Mouse (Mus musculus) gastrocnemius, adult 8-10 months (tissue): ENCODE data around the gene Serpina3c. TPM values are rescaled to one million over a fixed set of nuclear protein-coding genes. Genes with fewer than 3 reads are reported as not detected.
"Not testable (repeated sequence)": the region's sequence is repeated elsewhere in the genome, so short reads cannot be mapped to it uniquely, and the experiment has no call there.

Source experiments
- DNase-seq, 2 experiments: peaks; one replicate each; pipeline ENCODE4 v3.0.0; 2022; ENCODE audit warnings: low spot score in 2 of 2
- total RNA-seq, 4 experiments: library from RNA; stranded (reverse); gene quantifications; 2 replicates each; pipeline ENCODE4 v1.2.4; 2022

Gene Serpina3c
- total RNA-seq, 4 experiments from 2014 or later, result 0.39 to 3.2 (median 1.7) TPM

- no peak for DNase-seq
Measured at GRCm38 (mm10) chr12:104114921-104115579, 38.6 kb downstream of the Serpina3c start.

DNA sequence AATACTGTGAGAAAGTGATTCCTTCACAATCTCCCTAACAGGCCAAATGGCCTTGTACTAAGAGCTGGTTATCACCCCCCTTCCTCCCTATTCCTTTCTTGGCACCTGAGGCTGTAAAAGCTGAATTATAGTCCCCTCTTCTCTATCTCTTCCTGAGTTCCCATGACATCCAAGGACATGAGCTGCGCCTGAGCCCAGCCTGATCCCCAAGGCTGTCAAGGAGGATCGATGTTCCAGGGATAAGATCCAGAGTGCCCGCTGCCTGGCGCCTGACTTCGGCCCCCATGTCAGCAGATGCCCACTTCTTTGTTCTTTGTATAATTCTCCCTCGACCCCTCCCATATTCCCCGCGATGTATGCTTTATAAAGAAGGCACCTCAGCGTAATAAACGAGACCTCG lies 41.3 kb downstream of the Serpina3c start, which contains the start of gene Serpina3a:
Gene Serpina3a, plus strand, starts transcription at position 392 of the 400 bp plus-strand sequence.
- not testable (repeated sequence) for DNase-seq

DNA sequence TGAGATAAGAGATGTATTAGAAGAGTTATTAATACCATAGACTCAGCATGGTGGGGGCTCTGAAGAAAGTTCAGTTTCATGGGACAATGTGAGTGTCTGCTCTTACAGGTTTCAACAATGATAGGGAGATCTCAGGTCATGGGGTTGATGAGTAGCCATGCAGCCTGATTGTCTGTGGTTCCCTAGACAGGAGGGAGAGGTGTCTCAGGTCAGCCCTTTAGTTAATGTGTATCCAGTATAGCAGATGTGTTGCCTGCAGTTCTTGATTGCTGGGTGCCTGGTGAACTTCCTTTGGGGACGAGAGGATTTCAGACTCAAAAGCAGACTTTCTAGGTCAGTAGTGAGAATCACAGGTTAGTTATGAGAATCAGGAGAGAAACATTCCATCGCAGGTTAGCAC lies 45.2 kb downstream of the Serpina3c start:
- no peak for DNase-seq

DNA sequence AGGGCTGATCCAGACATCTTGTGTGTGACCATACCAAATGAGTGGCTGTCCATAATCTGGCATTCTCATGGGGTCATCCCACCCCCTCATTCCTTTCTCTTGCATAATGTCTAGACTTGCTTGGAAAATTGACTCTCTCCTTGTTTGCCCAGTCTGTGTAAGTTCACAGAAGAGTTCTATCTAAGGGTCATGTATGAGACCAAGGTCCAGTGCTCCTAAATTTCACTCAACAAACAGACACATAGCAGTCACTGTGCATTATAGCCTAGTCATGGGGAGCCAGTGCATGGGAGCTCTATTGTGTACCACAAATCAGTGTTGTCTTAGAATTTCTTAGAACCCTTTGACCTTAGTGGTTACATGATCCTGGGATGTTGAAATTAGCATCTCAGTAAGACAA lies 46.8 kb downstream of the Serpina3c start:
- no peak for DNase-seq

- DNase-seq, result no peak
Measured at GRCm38 (mm10) chr12:104105847-104106246, 47.8 kb downstream of the Serpina3c start.

DNA sequence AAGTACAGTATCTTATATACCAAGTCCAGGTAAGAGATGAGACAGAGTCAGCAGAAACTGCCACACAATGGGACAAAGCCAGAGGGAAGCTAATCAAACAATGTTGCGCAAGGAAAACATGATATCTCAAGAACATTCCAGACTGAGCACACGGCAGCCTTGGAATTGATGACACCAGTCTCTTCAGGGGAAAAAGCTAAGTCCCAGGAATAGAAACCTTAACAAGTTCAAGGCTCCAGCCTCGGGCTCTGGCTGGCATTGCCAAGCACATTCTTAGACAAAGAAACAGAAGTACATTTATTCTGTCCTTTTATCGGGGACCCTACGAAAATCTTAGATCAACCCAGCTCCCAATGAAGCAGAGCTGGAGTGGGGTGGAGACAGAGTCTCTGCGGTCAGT lies 52.9 kb downstream of the Serpina3c start, which contains the start of gene Serpina5:
Gene Serpina5, plus strand, starts transcription at position 346 of the 400 bp plus-strand sequence.
- no peak for DNase-seq

Other genes starting within 250 kb of the Serpina3c start
- gene Serpina1c, start 249.0 kb downstream of the Serpina3c start, total RNA-seq, result 1 to 10 TPM in 1 of 4 experiments, not detected in 3; 1.2 TPM
- gene Serpina1e, start 194.9 kb downstream of the Serpina3c start, total RNA-seq, result under 1 TPM in 1 of 4 experiments, not detected in 3; 0.51 TPM
- gene Serpina11, start 163.9 kb downstream of the Serpina3c start, total RNA-seq, result not detected
- gene Serpina9, start 140.1 kb downstream of the Serpina3c start, total RNA-seq, result not detected
- under 1 TPM in 1 of 4 experiments, not detected in 3; 0.07 TPM for gene Serpina12, start 109.4 kb downstream of the Serpina3c start, total RNA-seq
- not detected for gene Serpina5, start 52.8 kb downstream of the Serpina3c start, total RNA-seq
- gene Serpina3a, start 41.1 kb downstream of the Serpina3c start, total RNA-seq, result not detected
- not detected for gene Serpina3b, start 25.9 kb downstream of the Serpina3c start, total RNA-seq
- gene Serpina3f, start 60.7 kb upstream of the Serpina3c start, total RNA-seq, result not detected
- not detected for gene Serpina3g, start 82.4 kb upstream of the Serpina3c start, total RNA-seq
- under 1 TPM in 1 of 4 experiments, not detected in 3; 0.43 TPM for gene Serpina3i, start 109.3 kb upstream of the Serpina3c start, total RNA-seq
- not detected for gene Serpina3j, start 160.7 kb upstream of the Serpina3c start, total RNA-seq
- 1 to 10 TPM in 1 of 4 experiments, under 1 TPM in 2, not detected in 1; 0.12 to 4.9 (median 0.29) TPM for gene Serpina3k, start 184.6 kb upstream of the Serpina3c start, total RNA-seq
- under 1 TPM in 2 of 4 experiments, not detected in 2; 0.43 to 0.56 TPM for gene Serpina3m, start 184.6 kb upstream of the Serpina3c start, total RNA-seq